Mouse (Mus musculus) frontal cortex, postnatal 10 days (tissue): ENCODE data around the gene Msh4.

Experiments used
- DNase-seq, 2 experiments: peaks; one replicate each; pipeline ENCODE4 v3.0.0; 2022; ENCODE audit warnings: low spot score in 2 of 2, mixed read lengths in 1 of 2

Msh4 gene

DNA sequence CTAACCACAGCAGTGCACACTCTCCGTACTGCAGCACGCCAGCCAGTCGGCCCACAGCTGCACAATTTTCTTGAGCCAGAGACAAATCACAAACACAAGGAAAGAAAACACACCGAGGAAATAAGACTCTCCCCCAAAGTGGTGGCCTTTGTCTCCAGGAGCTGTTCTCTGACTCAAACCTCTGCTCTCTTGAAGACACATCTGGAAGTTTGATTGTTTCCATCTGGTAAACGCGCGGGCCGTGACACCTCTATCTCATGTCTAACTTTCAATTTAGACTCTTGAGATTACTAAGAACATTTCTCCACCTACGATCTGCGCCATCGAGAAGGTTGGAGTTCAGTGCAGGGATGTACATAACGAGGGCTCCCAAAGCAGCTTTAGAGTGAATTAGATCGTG is 97.5 kb downstream of the Msh4 start:
- DNase-seq: no peak

- DNase-seq: no peak
Observed at GRCm38 (mm10) chr3:153807444-153808149, 98.3 kb downstream of the Msh4 start.
